Mouse (Mus musculus): Measurements from ENCODE around the gene Osbpl11.

The Osbpl11 gene

GRCm38 (mm10) chr16:33239305-33239704 is 54.4 kb downstream of the Osbpl11 start:
- DNase-seq (ENCODE audit: low read depth, low spot score), result no peak

- no peak for DNase-seq (ENCODE audit: low read depth, low spot score)
These were observed 57.2 kb downstream of the Osbpl11 start for GRCm38 (mm10) chr16:33242046-33242445.

GRCm38 (mm10) chr16:33244136-33244691 is 59.3 kb downstream of the Osbpl11 start:
- no peak for DNase-seq (ENCODE audit: low read depth, low spot score)

GRCm38 (mm10) chr16:33244933-33245470 is 60.1 kb downstream of the Osbpl11 start:
- DNase-seq (ENCODE audit: low read depth, low spot score), result no peak

- DNase-seq (ENCODE audit: low read depth, low spot score), result no peak
These were observed 61.7 kb downstream of the Osbpl11 start for GRCm38 (mm10) chr16:33246526-33246925.

GRCm38 (mm10) chr16:33247006-33247405 is 62.1 kb downstream of the Osbpl11 start:
- DNase-seq (ENCODE audit: low read depth, low spot score), result no peak

- peak; percentile 21 for DNase-seq (ENCODE audit: low read depth, low spot score)
These were observed 65.8 kb downstream of the Osbpl11 start for GRCm38 (mm10) chr16:33250651-33251120.

GRCm38 (mm10) chr16:33251194-33252051 is 66.6 kb downstream of the Osbpl11 start, which contains the start of gene Snx4:
Snx4 (plus strand) TSS chr16:33251442.
- DNase-seq (ENCODE audit: low read depth, low spot score), result peak; percentile 88

GRCm38 (mm10) chr16:33255601-33256000 is 70.7 kb downstream of the Osbpl11 start:
- no peak for DNase-seq (ENCODE audit: low read depth, low spot score)

- no peak for DNase-seq (ENCODE audit: low read depth, low spot score)
These were observed 73.7 kb downstream of the Osbpl11 start for GRCm38 (mm10) chr16:33258530-33258929.

GRCm38 (mm10) chr16:33259824-33260223 is 75.0 kb downstream of the Osbpl11 start:
- DNase-seq (ENCODE audit: low read depth, low spot score), result no peak

- no peak for DNase-seq (ENCODE audit: low read depth, low spot score)
These were observed 76.0 kb downstream of the Osbpl11 start for GRCm38 (mm10) chr16:33260825-33261224.

- no peak for DNase-seq (ENCODE audit: low read depth, low spot score)
These were observed 76.8 kb downstream of the Osbpl11 start for GRCm38 (mm10) chr16:33261584-33262061.

- no peak for DNase-seq (ENCODE audit: low read depth, low spot score)
These were observed 77.2 kb downstream of the Osbpl11 start for GRCm38 (mm10) chr16:33262096-33262495.

- no peak for DNase-seq (ENCODE audit: low read depth, low spot score)
These were observed 82.9 kb downstream of the Osbpl11 start for GRCm38 (mm10) chr16:33267616-33268253.

- no peak for DNase-seq (ENCODE audit: low read depth, low spot score)
These were observed 87.0 kb downstream of the Osbpl11 start for GRCm38 (mm10) chr16:33271824-33272223.

- DNase-seq (ENCODE audit: low read depth, low spot score), result no peak
These were observed 98.2 kb downstream of the Osbpl11 start for GRCm38 (mm10) chr16:33283079-33283478.

- DNase-seq (ENCODE audit: low read depth, low spot score), result no peak
These were observed 103.7 kb downstream of the Osbpl11 start for GRCm38 (mm10) chr16:33288536-33288935.

- no peak for DNase-seq (ENCODE audit: low read depth, low spot score)
These were observed 105.1 kb downstream of the Osbpl11 start for GRCm38 (mm10) chr16:33289981-33290380.

- no peak for DNase-seq (ENCODE audit: low read depth, low spot score)
These were observed 107.4 kb downstream of the Osbpl11 start for GRCm38 (mm10) chr16:33292241-33292640.

Measured in skeletal muscle tissue, adult 2 months (tissue).